Mouse (Mus musculus) CH12.LX (cell line): ENCODE results near the gene Npas2. TPM values are rescaled to one million over a fixed set of nuclear protein-coding genes. Genes with fewer than 3 reads are reported as not detected.

Source experiments
- DNase-seq: peaks from one replicate; pipeline ENCODE4 v3.0.0-alpha.2; 2013; ENCODE audit errors: extremely low read depth
- H3K27ac ChIP-seq: 2 replicates; pipeline ENCODE4 v1.5.1; 2012; ENCODE audit warnings: low read depth, mild to moderate bottlenecking, control low read depth, moderate library complexity; ENCODE audit not compliant: insufficient read depth
- H3K27me3 ChIP-seq: replicated peaks from 2 replicates; pipeline ENCODE3; 2012; ENCODE audit warnings: inconsistent platforms
- H3K36me3 ChIP-seq, 2 experiments: replicated peaks in 1 of 2; 2 replicates each; pipeline versions ENCODE3 to v1.6.1; 2012; ENCODE audit warnings: inconsistent platforms in 1 of 2, low read length in 1 of 2, mild to moderate bottlenecking in 1 of 2, mixed read lengths in 1 of 2, moderate library complexity in 1 of 2; ENCODE audit not compliant: control insufficient read depth in 1 of 2, insufficient read depth in 1 of 2
- H3K4me1 ChIP-seq, 2 experiments: 2 replicates each; pipeline ENCODE4 v1.6.1; 2012; ENCODE audit warnings: inconsistent platforms in 1 of 2, moderate library complexity in 1 of 2; ENCODE audit not compliant: insufficient read depth in 2 of 2, control insufficient read depth in 1 of 2
- H3K4me2 ChIP-seq: 2 replicates; pipeline ENCODE4 v1.6.1; 2012; ENCODE audit warnings: low read depth, mild to moderate bottlenecking, control low read depth; ENCODE audit not compliant: poor library complexity, insufficient read depth, severe bottlenecking
- H3K4me3 ChIP-seq, 3 experiments: fragments of 150-350 bp in 1 of 3; sonication (generic) in 1 of 3; replicated peaks in 1 of 3; 2 replicates each; pipeline versions ENCODE3 to v1.5.1; 2011 to 2012; ENCODE audit warnings: low read depth in 2 of 3, low read length in 2 of 3, mild to moderate bottlenecking in 2 of 3, moderate library complexity in 2 of 3, control low read depth in 1 of 3, improper control_type of control experiment in 1 of 3, inconsistent platforms in 1 of 3, mixed read lengths in 1 of 3; ENCODE audit not compliant: poor library complexity in 1 of 3
- H3K79me2 ChIP-seq: replicated peaks from 2 replicates; pipeline ENCODE4 v1.6.1; 2012; ENCODE audit warnings: mild to moderate bottlenecking, moderate library complexity; ENCODE audit not compliant: control insufficient read depth, poor library complexity, insufficient read depth, severe bottlenecking; ENCODE audit errors: extremely low read depth
- H3K9ac ChIP-seq: 2 replicates; pipeline ENCODE4 v1.6.1; 2012; ENCODE audit warnings: low read depth, mild to moderate bottlenecking, control low read depth, moderate library complexity; ENCODE audit not compliant: insufficient read depth
- H3K9me3 ChIP-seq: replicated peaks from 2 replicates; pipeline ENCODE3; 2012; ENCODE audit warnings: low read length, inconsistent platforms, mixed read lengths
- CHD2 ChIP-seq: IDR thresholded peaks from 2 replicates; pipeline ENCODE4 v1.6.1; 2011; ENCODE audit warnings: low read length, improper control_type of control experiment
- ELF1 ChIP-seq: IDR thresholded peaks from 2 replicates; pipeline ENCODE4 v1.6.1; 2014; ENCODE audit warnings: low read depth, mild to moderate bottlenecking, inconsistent platforms, low read length, improper control_type of control experiment
- EP300 ChIP-seq: IDR thresholded peaks from 2 replicates; pipeline ENCODE4 v1.6.1; 2011; ENCODE audit warnings: low read length, improper control_type of control experiment
- ETS1 ChIP-seq: conservative IDR thresholded peaks from 2 replicates; pipeline ENCODE4 v1.6.1; 2012; ENCODE audit warnings: low read depth, mild to moderate bottlenecking, inconsistent platforms, low read length, improper control_type of control experiment, moderate library complexity
- JUN ChIP-seq: IDR thresholded peaks from 2 replicates; pipeline ENCODE4 v1.6.1; 2011; ENCODE audit warnings: low read depth, mild to moderate bottlenecking, low read length, improper control_type of control experiment, moderate library complexity; ENCODE audit not compliant: insufficient read depth
- NELFE ChIP-seq: IDR thresholded peaks from 2 replicates; pipeline ENCODE4 v1.6.1; 2011; ENCODE audit warnings: low read depth, low read length, improper control_type of control experiment
- POLR2A ChIP-seq: IDR thresholded peaks from 2 replicates; pipeline ENCODE4 v1.6.1; 2011; ENCODE audit warnings: low read depth, mild to moderate bottlenecking, improper control_type of control experiment, low read length
- POLR2AphosphoS2 ChIP-seq: IDR thresholded peaks from 2 replicates; pipeline ENCODE4 v1.6.1; 2011; ENCODE audit warnings: low read depth, low read length, improper control_type of control experiment
- RCOR1 ChIP-seq: conservative IDR thresholded peaks from 2 replicates; pipeline ENCODE4 v1.6.1; 2012; ENCODE audit warnings: low read depth, mild to moderate bottlenecking, inconsistent platforms, low read length, improper control_type of control experiment
- USF2 ChIP-seq: conservative IDR thresholded peaks from 2 replicates; pipeline ENCODE4 v1.6.1; 2011; ENCODE audit warnings: low read depth, low read length, improper control_type of control experiment
- ZKSCAN1 ChIP-seq: IDR thresholded peaks from 2 replicates; pipeline ENCODE4 v1.6.1; 2012; ENCODE audit warnings: low read depth, inconsistent platforms, low read length, improper control_type of control experiment, borderline replicate concordance
- dilution Hi-C: fragments of 300-500 bp; cut with MboI; formaldehyde crosslinking; loops from 2 replicates; pipeline ENCODE4 v1.14.3; 2020; ENCODE audit warnings: low sequenced_read_pairs; ENCODE audit not compliant: extremely low pct_unique_long_range_greater_than_20kb, extremely low pct_ligation_motif_present
- in situ Hi-C: fragments of 300-500 bp; cut with MboI; formaldehyde crosslinking; loops from 3 replicates; pipeline ENCODE4 v1.14.3; 2019; ENCODE audit warnings: low sequenced_read_pairs, low pct_ligation_motif_present, low pct_unique_long_range_greater_than_20kb, mixed read lengths
- polyA plus RNA-seq: library from polyadenylated mRNA; unstranded; fragments of >175 nt; gene quantifications from 2 replicates; pipeline ENCODE4 v1.2.1, GENCODE M21; 2012; ENCODE audit warnings: low read depth; ENCODE audit not compliant: insufficient read length
- total RNA-seq, 2 experiments: library from RNA; depleted of rRNA; stranded (reverse); fragments of 300-350 nt in 1 of 2; fragments of >200 nt in 1 of 2; gene quantifications; 2 replicates each; pipeline ENCODE4 v1.2.3; 2012 to 2014

Npas2 gene
- total and polyA plus RNA-seq, 3 experiments, result 0.13 TPM; not detected in 2

GRCm38 (mm10) chr1:39372220-39372843 is 178.8 kb downstream of the Npas2 start:
- Histone ChIP-seq H3K4me2 (no peak overlapping the region), H3K4me3 (no peak overlapping the region), H3K36me3 (peaks cover 44 to 75% of the 10 kb centered on the region in 2 experiments), H3K9me3 (no peaks in the 10 kb centered on the region), H3K79me2 (peaks cover 27% of the 10 kb centered on the region), H3K27me3 (no peaks in the 10 kb centered on the region), H3K9ac (no peak overlapping the region), H3K4me1 (peaks cover 2 to 19% of the 10 kb centered on the region in 2 experiments; a peak in 2 of 4 replicates), H3K27ac (no peak overlapping the region)
- no peak for TF ChIP-seq EP300
- TF ChIP-seq POLR2A, result peak; percentile 15; the same call in 1 of the 2 replicates
- in situ Hi-C loops, result no loop called here
- dilution Hi-C loops, result no loop called here
- DNase-seq, result no peak

DNA sequence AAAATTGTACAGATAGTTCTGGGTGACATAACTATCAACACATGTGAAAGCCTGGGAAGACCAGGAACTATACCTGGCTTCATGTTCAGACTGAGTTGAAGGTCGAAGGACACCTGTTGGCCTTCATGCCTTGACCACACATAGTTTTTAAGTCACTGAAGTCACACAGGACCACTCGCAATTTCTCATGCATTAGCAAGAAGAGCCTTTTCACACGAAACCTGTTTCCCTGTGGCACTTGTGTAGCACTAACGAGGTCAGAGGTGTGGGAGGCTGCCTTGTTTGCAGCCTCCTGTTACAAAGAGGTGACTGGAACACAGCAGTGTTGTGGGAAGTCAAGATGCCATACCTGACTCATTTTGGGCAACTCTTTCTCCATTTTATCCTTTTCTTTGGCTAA is 179.8 kb downstream of the Npas2 start:
- TF ChIP-seq ELF1, result no peak
- no peak for TF ChIP-seq USF2
- TF ChIP-seq POLR2AphosphoS2, result peak; percentile 75; the same call in 1 of the 2 replicates
- TF ChIP-seq, all 38 proteins: peak for 1
- Histone ChIP-seq H3K4me1 (peaks cover 2 to 19% of the 10 kb centered on the region in 2 experiments; a peak in 2 of 4 replicates), H3K27me3 (no peaks in the 10 kb centered on the region), H3K4me2 (no peak overlapping the region), H3K9ac (no peak overlapping the region), H3K27ac (no peak overlapping the region; the same call in 1 of the 2 replicates), H3K4me3 (no peak overlapping the region), H3K9me3 (no peaks in the 10 kb centered on the region), H3K36me3 (peaks cover 44 to 78% of the 10 kb centered on the region in 2 experiments), H3K79me2 (peaks cover 21% of the 10 kb centered on the region)
- in situ Hi-C loops (no loop called here), dilution Hi-C loops (no loop called here)
- DNase-seq, result peak; percentile 22

DNA sequence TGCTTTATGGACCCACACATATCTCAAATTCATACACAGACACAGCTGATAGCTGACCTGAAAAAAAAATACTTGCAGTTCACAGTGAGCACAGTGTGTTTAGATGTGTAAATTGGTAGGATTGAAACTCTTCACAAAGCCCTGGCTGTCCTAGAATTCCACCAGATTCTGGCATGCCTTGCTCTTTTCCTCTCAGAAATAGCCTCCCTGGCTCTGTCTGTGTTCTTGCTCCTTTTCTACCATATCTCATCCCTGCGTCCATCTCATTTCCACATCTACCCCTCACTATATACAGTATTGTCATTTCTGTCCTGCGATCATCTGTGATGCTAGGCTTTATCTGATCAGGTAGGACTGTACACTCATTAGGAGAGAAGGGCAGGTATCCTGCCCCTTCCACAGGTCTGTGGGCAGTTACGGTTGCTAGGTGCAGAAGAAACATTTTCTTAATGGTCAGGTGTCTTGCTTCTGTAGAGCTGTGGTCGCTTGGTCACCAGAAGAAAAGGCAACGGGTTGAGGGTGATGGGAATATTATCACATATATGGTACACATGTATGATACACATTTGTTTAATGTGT is 180.8 kb downstream of the Npas2 start:
- Histone ChIP-seq H3K27ac (no peak overlapping the region), H3K4me1 (peaks cover 2 to 19% of the 10 kb centered on the region in 2 experiments; a peak in 2 of 4 replicates), H3K9ac (no peak overlapping the region), H3K4me2 (no peak overlapping the region), H3K4me3 (no peak overlapping the region), H3K36me3 (peaks cover 44 to 70% of the 10 kb centered on the region in 2 experiments), H3K27me3 (no peaks in the 10 kb centered on the region), H3K79me2 (peaks cover 11% of the 10 kb centered on the region), H3K9me3 (no peaks in the 10 kb centered on the region)
- dilution Hi-C loops (no loop called here), in situ Hi-C loops (no loop called here)
- DNase-seq, result peak; percentile 21
- TF ChIP-seq ZKSCAN1, result no peak
- TF ChIP-seq ETS1, result no peak
- TF ChIP-seq POLR2A, result peak; percentile 34
- TF ChIP-seq JUN, result no peak
- peak; percentile 20; the same call in 1 of the 2 replicates for TF ChIP-seq POLR2AphosphoS2
- TF ChIP-seq RCOR1, result no peak; the same call in none of the 2 replicates
- no peak for TF ChIP-seq NELFE
- TF ChIP-seq CHD2, result peak; percentile 37; the same call in 1 of the 2 replicates
